Mouse (Mus musculus): ENCODE results near the gene Dscaml1. TPM values are rescaled to one million over a fixed set of nuclear protein-coding genes. Genes with fewer than 3 reads are reported as not detected.

Dscaml1 gene
- polyA plus RNA-seq, 1 experiment from 2014 or later: 2.3 TPM

- Histone ChIP-seq H3K9me3 (no peaks in the 10 kb centered on the region), H3K4me1 (peaks cover 61% of the 10 kb centered on the region), H3K27me3 (no peaks in the 10 kb centered on the region), H3K9ac (replicated peaks) (no peak overlapping the region), H3K36me3 (no peaks in the 10 kb centered on the region), H3K4me2 (replicated peaks) (no peak overlapping the region), H3K4me3 (no peak overlapping the region), H3K27ac (replicated peaks) (peak overlapping the region; percentile 73)
- 34% methylated on average over 10 of the region's 10 CpGs for WGBS
- peak; percentile 58 for ATAC-seq (ENCODE audit: low FRiP score, low read depth)
Observed at GRCm38 (mm10) chr9:45693424-45694237, 267.2 kb downstream of the Dscaml1 start.

- Histone ChIP-seq H3K4me3 (no peak overlapping the region), H3K9me3 (no peaks in the 10 kb centered on the region), H3K9ac (replicated peaks) (no peak overlapping the region), H3K4me2 (replicated peaks) (no peak overlapping the region), H3K27ac (replicated peaks) (peak overlapping the region; percentile 73), H3K4me1 (peaks cover 66% of the 10 kb centered on the region), H3K27me3 (no peaks in the 10 kb centered on the region), H3K36me3 (no peaks in the 10 kb centered on the region)
- no peak for ATAC-seq (ENCODE audit: low FRiP score, low read depth)
- 11% methylated on average over 2 of the region's 2 CpGs for WGBS
Observed at GRCm38 (mm10) chr9:45694256-45694655, 267.8 kb downstream of the Dscaml1 start.

- Histone ChIP-seq H3K27ac (replicated peaks) (0 out of 2 replicates have a peak overlapping the region, but pooled peaks have one; percentile 17), H3K27me3 (no peaks in the 10 kb centered on the region), H3K9me3 (no peaks in the 10 kb centered on the region), H3K4me2 (replicated peaks) (no peak overlapping the region), H3K4me1 (peaks cover 33% of the 10 kb centered on the region), H3K9ac (replicated peaks) (no peak overlapping the region), H3K36me3 (no peaks in the 10 kb centered on the region), H3K4me3 (no peak overlapping the region)
- ATAC-seq (ENCODE audit: low FRiP score, low read depth): no peak
- WGBS: 76% methylated on average over 10 of the region's 10 CpGs
Observed at GRCm38 (mm10) chr9:45699171-45699570, 272.7 kb downstream of the Dscaml1 start.

GRCm38 (mm10) chr9:45703236-45703635 lies 276.8 kb downstream of the Dscaml1 start:
- no peak overlapping the region for H3K4me3 ChIP-seq
- H3K27me3 ChIP-seq: 0 out of 2 replicates have a peak, but pooled peaks cover 4% of the 10 kb centered on the region
- 88% methylated on average over 3 of the region's 3 CpGs for WGBS
- no peaks in the 10 kb centered on the region for H3K36me3 ChIP-seq
- H3K9me3 ChIP-seq: no peaks in the 10 kb centered on the region
- H3K27ac ChIP-seq (replicated peaks): no peak overlapping the region
- no peak overlapping the region for H3K4me2 ChIP-seq (replicated peaks)
- ATAC-seq (ENCODE audit: low FRiP score, low read depth): no peak
- no peak overlapping the region for H3K9ac ChIP-seq (replicated peaks)
- H3K4me1 ChIP-seq: 0 out of 2 replicates have a peak, but pooled peaks cover 7% of the 10 kb centered on the region

DNA sequence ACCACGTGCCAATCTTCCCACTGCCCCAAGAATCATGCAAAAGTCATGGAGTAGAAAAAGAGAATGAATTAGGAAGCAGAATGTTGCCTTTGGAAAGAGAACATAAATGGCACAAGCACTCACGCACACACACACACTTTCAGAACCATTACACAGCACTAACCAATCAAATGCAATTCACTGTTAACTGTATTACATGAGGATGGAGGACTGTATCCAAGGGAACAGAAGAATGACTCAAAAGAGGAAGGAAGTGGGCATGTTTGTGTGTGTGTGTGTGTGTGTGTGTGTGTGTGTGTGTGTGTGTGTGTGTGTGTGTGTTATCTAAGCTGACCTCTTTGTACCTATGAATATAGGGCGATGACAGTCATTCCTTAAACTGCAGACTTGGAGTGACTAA lies 278.0 kb downstream of the Dscaml1 start:
- no peak for ATAC-seq (ENCODE audit: low FRiP score, low read depth)
- H3K4me2 ChIP-seq (replicated peaks): no peak overlapping the region
- WGBS: 89% methylated on average over 3 of the region's 3 CpGs
- H3K9me3 ChIP-seq: no peaks in the 10 kb centered on the region
- H3K27ac ChIP-seq (replicated peaks): no peak overlapping the region
- no peak overlapping the region for H3K4me3 ChIP-seq
- H3K36me3 ChIP-seq: no peaks in the 10 kb centered on the region
- no peaks in the 10 kb centered on the region for H3K4me1 ChIP-seq
- H3K9ac ChIP-seq (replicated peaks): no peak overlapping the region
- H3K27me3 ChIP-seq: 0 out of 2 replicates have a peak, but pooled peaks cover 4% of the 10 kb centered on the region

DNA sequence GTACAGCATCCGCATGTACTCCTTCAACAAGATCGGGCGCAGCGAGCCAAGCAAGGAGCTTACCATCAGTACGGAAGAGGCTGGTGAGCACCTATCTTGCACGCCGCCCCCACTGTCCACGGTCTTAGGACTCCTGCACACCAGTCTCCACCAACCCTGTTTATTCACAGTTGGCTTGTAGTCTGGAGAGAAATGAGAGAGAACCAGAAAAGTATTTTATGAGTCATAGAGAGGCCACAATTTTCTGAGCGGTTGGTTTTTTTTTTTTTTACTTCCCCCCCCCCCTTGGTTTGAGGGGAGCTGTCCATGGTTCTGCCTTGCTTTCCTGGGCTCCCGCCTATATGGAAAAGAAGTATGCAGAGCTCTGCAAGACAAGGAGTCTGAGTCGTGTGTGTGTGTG lies 283.9 kb downstream of the Dscaml1 start:
- Histone ChIP-seq H3K9ac (replicated peaks) (no peak overlapping the region), H3K4me3 (no peak overlapping the region), H3K9me3 (no peaks in the 10 kb centered on the region), H3K27me3 (0 out of 2 replicates have a peak, but pooled peaks cover 6% of the 10 kb centered on the region), H3K36me3 (no peaks in the 10 kb centered on the region), H3K27ac (replicated peaks) (no peak overlapping the region), H3K4me2 (replicated peaks) (no peak overlapping the region), H3K4me1 (0 out of 2 replicates have a peak, but pooled peaks cover 2% of the 10 kb centered on the region)
- ATAC-seq (ENCODE audit: low FRiP score, low read depth): no peak
- 73% methylated on average over 11 of the region's 11 CpGs for WGBS

- Histone ChIP-seq H3K36me3 (no peaks in the 10 kb centered on the region), H3K4me1 (no peaks in the 10 kb centered on the region), H3K27ac (replicated peaks) (no peak overlapping the region), H3K9me3 (no peaks in the 10 kb centered on the region), H3K9ac (replicated peaks) (no peak overlapping the region), H3K4me2 (replicated peaks) (no peak overlapping the region), H3K27me3 (0 out of 2 replicates have a peak, but pooled peaks cover 3% of the 10 kb centered on the region), H3K4me3 (no peak overlapping the region)
- 74% methylated on average over 3 of the region's 3 CpGs for WGBS
- ATAC-seq (ENCODE audit: low FRiP score, low read depth): no peak
Observed at GRCm38 (mm10) chr9:45715387-45715786, 289.0 kb downstream of the Dscaml1 start.

DNA sequence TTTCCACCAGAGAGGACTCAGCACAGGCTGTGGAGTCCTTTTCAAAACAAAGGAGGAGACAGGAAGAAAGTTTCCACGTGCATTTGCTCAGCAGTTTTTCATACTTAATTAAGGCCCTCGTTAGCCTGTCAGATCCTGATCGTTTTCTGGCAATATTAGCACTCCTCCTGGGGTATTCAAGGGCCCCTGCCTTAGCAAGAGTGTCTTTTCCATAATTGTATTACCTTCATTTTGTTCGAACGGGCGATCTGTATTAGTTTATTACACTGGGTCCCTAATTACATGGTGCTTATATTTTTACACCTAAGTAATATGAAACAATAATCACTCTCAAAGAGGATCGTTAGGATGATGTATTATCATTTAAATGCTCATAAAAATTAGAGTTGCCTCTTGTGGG lies 293.6 kb downstream of the Dscaml1 start:
- no peaks in the 10 kb centered on the region for H3K36me3 ChIP-seq
- H3K4me3 ChIP-seq: no peak overlapping the region
- no peak for ATAC-seq (ENCODE audit: low FRiP score, low read depth)
- H3K27ac ChIP-seq (replicated peaks): no peak overlapping the region
- WGBS: 83% methylated on average over 7 of the region's 7 CpGs
- no peak overlapping the region for H3K9ac ChIP-seq (replicated peaks)
- no peak overlapping the region for H3K4me2 ChIP-seq (replicated peaks)
- H3K27me3 ChIP-seq: no peaks in the 10 kb centered on the region
- no peaks in the 10 kb centered on the region for H3K4me1 ChIP-seq
- no peaks in the 10 kb centered on the region for H3K9me3 ChIP-seq

DNA sequence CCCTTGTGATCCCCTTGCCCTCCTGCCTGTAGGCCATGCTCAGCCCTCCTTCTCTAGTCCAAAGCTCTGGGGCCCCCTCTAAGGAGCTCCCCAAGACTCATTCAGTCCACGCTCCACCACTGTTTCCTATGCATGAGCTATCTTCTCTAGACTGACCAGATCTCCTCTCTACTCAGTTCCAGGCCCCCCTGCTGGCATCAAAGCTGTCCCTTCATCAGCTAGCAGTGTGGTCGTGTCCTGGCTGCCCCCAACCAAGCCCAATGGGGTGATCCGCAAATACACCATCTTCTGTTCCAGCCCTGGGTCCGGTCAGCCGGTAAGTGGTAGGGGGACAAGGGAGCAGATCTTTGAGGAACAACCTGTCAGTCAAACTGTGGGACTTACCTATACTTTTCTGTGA lies 305.4 kb downstream of the Dscaml1 start:
- no peak overlapping the region for H3K9ac ChIP-seq (replicated peaks)
- no peak overlapping the region for H3K4me3 ChIP-seq
- H3K27ac ChIP-seq (replicated peaks): no peak overlapping the region
- H3K4me2 ChIP-seq (replicated peaks): no peak overlapping the region
- no peak for ATAC-seq (ENCODE audit: low FRiP score, low read depth)
- H3K4me1 ChIP-seq: no peaks in the 10 kb centered on the region
- no peaks in the 10 kb centered on the region for H3K36me3 ChIP-seq
- WGBS: 79% methylated on average over 5 of the region's 5 CpGs
- no peaks in the 10 kb centered on the region for H3K9me3 ChIP-seq
- 0 out of 2 replicates have a peak, but pooled peaks cover 5% of the 10 kb centered on the region for H3K27me3 ChIP-seq

GRCm38 (mm10) chr9:45733246-45733645 lies 306.8 kb downstream of the Dscaml1 start:
- Histone ChIP-seq H3K9ac (replicated peaks) (no peak overlapping the region), H3K9me3 (no peaks in the 10 kb centered on the region), H3K4me2 (replicated peaks) (no peak overlapping the region), H3K4me3 (no peak overlapping the region), H3K36me3 (no peaks in the 10 kb centered on the region), H3K27ac (replicated peaks) (no peak overlapping the region), H3K27me3 (0 out of 2 replicates have a peak, but pooled peaks cover 5% of the 10 kb centered on the region), H3K4me1 (0 out of 2 replicates have a peak, but pooled peaks cover 2% of the 10 kb centered on the region)
- 83% methylated on average over 6 of the region's 6 CpGs for WGBS
- ATAC-seq (ENCODE audit: low FRiP score, low read depth): no peak

- Histone ChIP-seq H3K4me1 (peaks cover 22% of the 10 kb centered on the region), H3K27ac (replicated peaks) (peak overlapping the region; percentile 66), H3K9ac (replicated peaks) (no peak overlapping the region), H3K27me3 (0 out of 2 replicates have a peak, but pooled peaks cover 2% of the 10 kb centered on the region), H3K9me3 (no peaks in the 10 kb centered on the region), H3K36me3 (no peaks in the 10 kb centered on the region), H3K4me3 (no peak overlapping the region), H3K4me2 (replicated peaks) (0 out of 2 replicates have a peak overlapping the region, but pooled peaks have one; percentile 7)
- ATAC-seq (ENCODE audit: low FRiP score, low read depth): peak; percentile 41; the same call in 1 of the 2 replicates
- 64% methylated on average over 12 of the region's 12 CpGs for WGBS
Observed at GRCm38 (mm10) chr9:45739001-45739701, 312.7 kb downstream of the Dscaml1 start.
